Mouse (Mus musculus): ENCODE measurements at regions not wholly inside any gene's neighbourhood (a gene's known extent, or its start where the extent isn't known, plus 50 kb on each side); places are given as distances from the start of the nearest gene placed in this dataset.
A peak's percentile ranks its signal among the peaks of the same experiment; 100 is the strongest.

DNA sequence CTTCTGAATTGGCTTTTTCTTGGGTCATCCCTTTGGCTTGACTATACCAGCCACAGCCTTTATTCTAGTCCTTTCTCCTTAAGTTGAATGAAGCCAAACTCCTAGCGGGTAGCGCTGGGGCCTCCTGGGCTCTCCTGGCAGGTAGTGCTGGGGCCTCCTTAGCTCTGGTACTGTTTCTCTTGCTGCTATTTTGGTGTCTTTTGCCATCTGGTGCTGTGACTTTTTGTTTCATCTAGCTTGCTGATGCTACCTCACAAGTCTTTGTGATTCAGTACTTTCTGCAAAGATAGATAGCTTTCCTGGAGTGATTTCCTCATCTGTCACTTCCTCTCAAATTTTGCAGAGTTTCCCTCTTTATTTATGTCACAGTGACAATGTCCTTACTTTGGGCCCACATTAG, 90.1 kb downstream of the Tmem200c start:
- Histone ChIP-seq H3K27ac (ENCODE audit: low read depth, low read length) (no peak overlapping the region), H3K36me3 (ENCODE audit: control insufficient read depth, insufficient read depth) (no peaks in the 10 kb centered on the region), H3K4me1 (replicated peaks; ENCODE audit: control insufficient read depth, insufficient read depth, low read length) (no peaks in the 10 kb centered on the region), H3K9ac (ENCODE audit: low read depth, low read length) (no peak overlapping the region), H3K4me2 (replicated peaks; ENCODE audit: low read depth) (no peak overlapping the region), H3K4me3 (ENCODE audit: low read depth, low read length) (no peak overlapping the region), H3K27me3 (replicated peaks; ENCODE audit: control insufficient read depth, insufficient read depth, low read length) (no peaks in the 10 kb centered on the region), H3K9me3 (ENCODE audit: control insufficient read depth) (no peaks in the 10 kb centered on the region)
- 93% methylated on average over 2 of the region's 2 CpGs for WGBS
- no peak for ATAC-seq
- no peak for TF ChIP-seq CTCF (IDR thresholded peaks at IDR 0.05; ENCODE audit: low read depth)

DNA sequence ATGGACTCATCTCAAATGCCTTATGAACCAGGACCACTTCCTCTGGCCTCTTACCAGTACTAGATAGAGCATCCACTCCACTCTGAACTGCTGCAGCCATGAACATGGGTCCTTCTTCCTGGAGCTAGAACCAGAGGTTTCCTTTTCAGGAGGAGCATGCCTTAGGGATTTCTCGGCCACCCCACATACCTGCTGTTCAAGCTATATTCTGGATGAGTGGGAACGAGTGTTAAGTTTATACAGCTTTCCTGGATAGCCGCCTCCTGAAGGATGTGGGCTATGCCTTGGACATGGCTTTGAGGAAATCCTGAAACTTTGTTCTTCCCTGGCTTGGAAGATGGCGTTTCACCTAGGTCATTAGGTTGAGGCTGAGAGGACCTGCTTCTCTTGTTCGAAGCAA, 91.8 kb downstream of the Tmem200c start:
- no peak overlapping the region for H3K9ac ChIP-seq (ENCODE audit: low read depth, low read length)
- no peaks in the 10 kb centered on the region for H3K4me1 ChIP-seq (replicated peaks; ENCODE audit: control insufficient read depth, insufficient read depth, low read length)
- no peaks in the 10 kb centered on the region for H3K27me3 ChIP-seq (replicated peaks; ENCODE audit: control insufficient read depth, insufficient read depth, low read length)
- ATAC-seq, result no peak
- no peaks in the 10 kb centered on the region for H3K9me3 ChIP-seq (ENCODE audit: control insufficient read depth)
- H3K4me3 ChIP-seq (ENCODE audit: low read depth, low read length), result no peak overlapping the region
- WGBS, result 85% methylated on average over 5 of the region's 5 CpGs
- no peak for TF ChIP-seq CTCF (IDR thresholded peaks at IDR 0.05; ENCODE audit: low read depth)
- no peak overlapping the region for H3K4me2 ChIP-seq (replicated peaks; ENCODE audit: low read depth)
- no peaks in the 10 kb centered on the region for H3K36me3 ChIP-seq (ENCODE audit: control insufficient read depth, insufficient read depth)
- H3K27ac ChIP-seq (ENCODE audit: low read depth, low read length), result no peak overlapping the region

DNA sequence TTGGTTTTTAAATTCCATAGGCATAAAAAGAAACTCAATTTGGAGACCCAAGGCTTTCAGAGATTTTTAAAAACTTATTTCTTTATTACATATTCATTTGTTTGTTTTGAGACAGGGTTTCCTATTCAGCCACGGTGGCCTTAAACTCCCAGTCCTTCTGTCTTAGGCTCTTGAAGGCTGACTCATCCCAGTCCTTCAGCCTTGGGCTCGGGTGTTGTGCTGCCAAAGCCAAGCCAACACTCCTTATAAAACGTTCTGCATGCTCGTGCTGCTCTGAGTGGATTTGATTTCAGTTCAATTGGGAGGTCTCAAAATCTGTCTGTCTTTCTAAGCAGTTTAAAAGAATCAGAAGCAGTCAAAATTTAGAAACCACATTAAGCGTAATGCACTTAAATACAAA, 96.8 kb downstream of the Tmem200c start:
- Histone ChIP-seq H3K27ac (ENCODE audit: low read depth, low read length) (no peak overlapping the region), H3K4me3 (ENCODE audit: low read depth, low read length) (no peak overlapping the region), H3K27me3 (replicated peaks; ENCODE audit: control insufficient read depth, insufficient read depth, low read length) (no peaks in the 10 kb centered on the region), H3K36me3 (ENCODE audit: control insufficient read depth, insufficient read depth) (no peaks in the 10 kb centered on the region), H3K9me3 (ENCODE audit: control insufficient read depth) (no peaks in the 10 kb centered on the region), H3K4me1 (replicated peaks; ENCODE audit: control insufficient read depth, insufficient read depth, low read length) (no peaks in the 10 kb centered on the region), H3K9ac (ENCODE audit: low read depth, low read length) (no peak overlapping the region), H3K4me2 (replicated peaks; ENCODE audit: low read depth) (no peak overlapping the region)
- no peak for ATAC-seq
- WGBS, result 63% methylated on average over 5 of the region's 5 CpGs
- no peak for TF ChIP-seq CTCF (IDR thresholded peaks at IDR 0.05; ENCODE audit: low read depth)

DNA sequence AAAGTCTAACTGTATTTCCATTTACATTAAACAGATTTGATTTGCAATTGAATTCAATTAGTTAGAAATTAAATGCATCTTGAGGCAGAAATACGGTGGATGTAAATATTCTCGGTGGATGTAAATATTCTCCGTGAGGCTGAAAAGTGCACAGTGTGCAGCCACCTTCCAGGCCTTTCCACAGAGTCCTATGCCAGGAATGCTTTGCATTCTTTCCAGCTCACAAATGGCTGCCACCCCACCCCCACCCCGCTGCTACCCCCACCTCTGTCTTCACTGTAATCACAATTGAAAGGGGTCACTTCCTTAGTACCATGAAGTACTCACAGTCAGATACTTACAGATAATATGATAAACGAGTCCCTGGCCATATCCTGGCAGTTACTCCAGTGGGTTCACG, 101.0 kb downstream of the Tmem200c start:
- Histone ChIP-seq H3K4me2 (replicated peaks; ENCODE audit: low read depth) (no peak overlapping the region), H3K9ac (ENCODE audit: low read depth, low read length) (no peak overlapping the region), H3K27ac (ENCODE audit: low read depth, low read length) (no peak overlapping the region), H3K4me3 (ENCODE audit: low read depth, low read length) (no peak overlapping the region), H3K4me1 (replicated peaks; ENCODE audit: control insufficient read depth, insufficient read depth, low read length) (no peaks in the 10 kb centered on the region), H3K36me3 (ENCODE audit: control insufficient read depth, insufficient read depth) (no peaks in the 10 kb centered on the region), H3K9me3 (ENCODE audit: control insufficient read depth) (no peaks in the 10 kb centered on the region), H3K27me3 (replicated peaks; ENCODE audit: control insufficient read depth, insufficient read depth, low read length) (no peaks in the 10 kb centered on the region)
- no peak for TF ChIP-seq CTCF (IDR thresholded peaks at IDR 0.05; ENCODE audit: low read depth)
- WGBS, result 47% methylated on average over 6 of the region's 6 CpGs
- ATAC-seq, result no peak

DNA sequence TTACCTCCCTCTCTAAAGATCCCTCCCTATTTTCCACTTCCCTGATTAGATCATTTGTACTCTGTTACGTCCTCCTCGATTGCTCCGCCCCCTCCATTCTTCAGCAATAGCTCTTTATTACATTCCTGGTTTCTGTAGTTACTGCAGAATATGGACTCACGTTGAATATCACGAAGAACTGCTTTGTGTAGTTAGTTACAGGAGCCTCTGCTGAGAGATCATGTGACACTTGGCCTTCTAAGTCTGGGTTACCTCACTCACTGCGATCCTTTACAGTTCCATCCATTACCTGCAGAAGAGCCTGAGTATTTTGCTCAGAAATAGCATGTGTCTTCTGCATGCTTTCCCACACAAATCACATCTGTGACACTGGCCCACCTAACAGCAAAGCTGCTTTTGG, 102.3 kb downstream of the Tmem200c start:
- H3K9me3 ChIP-seq (ENCODE audit: control insufficient read depth), result no peaks in the 10 kb centered on the region
- ATAC-seq, result peak; percentile 64; the same call in 1 of the 2 replicates
- H3K27ac ChIP-seq (ENCODE audit: low read depth, low read length), result no peak overlapping the region
- no peaks in the 10 kb centered on the region for H3K36me3 ChIP-seq (ENCODE audit: control insufficient read depth, insufficient read depth)
- no peak for TF ChIP-seq CTCF (IDR thresholded peaks at IDR 0.05; ENCODE audit: low read depth)
- H3K27me3 ChIP-seq (replicated peaks; ENCODE audit: control insufficient read depth, insufficient read depth, low read length), result no peaks in the 10 kb centered on the region
- H3K4me1 ChIP-seq (replicated peaks; ENCODE audit: control insufficient read depth, insufficient read depth, low read length), result no peaks in the 10 kb centered on the region
- WGBS, result 47% methylated on average over 6 of the region's 6 CpGs
- no peak overlapping the region for H3K9ac ChIP-seq (ENCODE audit: low read depth, low read length)
- H3K4me3 ChIP-seq (ENCODE audit: low read depth, low read length), result no peak overlapping the region
- no peak overlapping the region for H3K4me2 ChIP-seq (replicated peaks; ENCODE audit: low read depth)

DNA sequence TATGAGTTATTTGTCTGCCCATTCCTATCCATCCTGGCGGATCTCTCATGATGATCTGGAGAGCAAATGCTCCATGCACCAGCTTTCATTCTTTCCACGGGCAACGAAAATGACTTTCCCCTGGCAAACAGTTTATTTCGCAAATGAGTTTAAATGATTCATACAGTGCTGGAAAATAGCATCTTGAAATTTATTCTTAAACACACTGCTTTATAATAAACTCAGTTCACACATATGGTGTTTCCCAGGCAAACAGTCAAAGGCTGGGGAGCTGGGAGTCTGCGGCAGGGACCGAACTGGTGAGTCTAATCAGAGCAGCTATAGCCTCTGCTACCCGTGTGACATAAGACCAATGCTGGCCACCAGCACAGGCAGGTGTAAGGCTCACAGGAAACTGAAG, 106.8 kb downstream of the Tmem200c start:
- Histone ChIP-seq H3K9me3 (ENCODE audit: control insufficient read depth) (no peaks in the 10 kb centered on the region), H3K9ac (ENCODE audit: low read depth, low read length) (no peak overlapping the region), H3K4me2 (replicated peaks; ENCODE audit: low read depth) (no peak overlapping the region), H3K36me3 (ENCODE audit: control insufficient read depth, insufficient read depth) (no peaks in the 10 kb centered on the region), H3K4me3 (ENCODE audit: low read depth, low read length) (no peak overlapping the region), H3K27me3 (replicated peaks; ENCODE audit: control insufficient read depth, insufficient read depth, low read length) (no peaks in the 10 kb centered on the region), H3K4me1 (replicated peaks; ENCODE audit: control insufficient read depth, insufficient read depth, low read length) (no peaks in the 10 kb centered on the region), H3K27ac (ENCODE audit: low read depth, low read length) (no peak overlapping the region)
- 85% methylated on average over 7 of the region's 7 CpGs for WGBS
- TF ChIP-seq CTCF (IDR thresholded peaks at IDR 0.05; ENCODE audit: low read depth), result no peak
- ATAC-seq, result no peak

DNA sequence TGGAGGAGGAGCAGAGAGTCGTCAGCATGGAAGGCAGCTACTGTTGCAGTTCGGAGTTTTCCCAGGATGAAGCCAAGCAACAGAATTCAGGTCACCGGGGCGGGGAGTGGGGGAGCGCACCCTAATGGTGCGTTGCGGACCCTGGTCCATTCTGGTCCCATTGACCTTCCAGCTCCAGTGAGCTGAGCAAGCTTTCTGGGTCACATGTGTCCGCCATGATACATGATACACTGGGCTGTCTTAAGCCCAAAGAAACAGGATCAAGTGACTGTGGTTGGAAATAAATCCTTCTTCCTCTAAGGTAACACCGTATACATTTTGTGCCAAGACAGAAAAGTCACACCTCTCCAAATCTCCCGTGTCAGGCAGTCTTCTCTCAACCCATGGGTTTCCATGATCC, 107.6 kb downstream of the Tmem200c start:
- H3K9ac ChIP-seq (ENCODE audit: low read depth, low read length), result no peak overlapping the region
- no peak overlapping the region for H3K4me3 ChIP-seq (ENCODE audit: low read depth, low read length)
- no peak for ATAC-seq
- no peak for TF ChIP-seq CTCF (IDR thresholded peaks at IDR 0.05; ENCODE audit: low read depth)
- no peaks in the 10 kb centered on the region for H3K4me1 ChIP-seq (replicated peaks; ENCODE audit: control insufficient read depth, insufficient read depth, low read length)
- no peak overlapping the region for H3K4me2 ChIP-seq (replicated peaks; ENCODE audit: low read depth)
- H3K27ac ChIP-seq (ENCODE audit: low read depth, low read length), result no peak overlapping the region
- H3K27me3 ChIP-seq (replicated peaks; ENCODE audit: control insufficient read depth, insufficient read depth, low read length), result no peaks in the 10 kb centered on the region
- WGBS, result 83% methylated on average over 10 of the region's 10 CpGs
- H3K36me3 ChIP-seq (ENCODE audit: control insufficient read depth, insufficient read depth), result no peaks in the 10 kb centered on the region
- H3K9me3 ChIP-seq (ENCODE audit: control insufficient read depth), result no peaks in the 10 kb centered on the region

Measured in intestine, postnatal 0 days (tissue).